Mouse (Mus musculus): Measurements from ENCODE around the gene Mtcl1. TPM values are rescaled to one million over a fixed set of nuclear protein-coding genes. Genes with fewer than 3 reads are reported as not detected.

Mtcl1 gene
- polyA plus RNA-seq, 1 experiment from 2014 or later, result 47.3 TPM

- H3K9me3 ChIP-seq (ENCODE audit: control insufficient read depth, low read length), result no peaks in the 10 kb centered on the region; the same call in 1 of the 2 replicates
- no peaks in the 10 kb centered on the region for H3K36me3 ChIP-seq (ENCODE audit: control insufficient read depth, insufficient read depth, low read length)
- H3K4me2 ChIP-seq (ENCODE audit: low read depth, low read length, severe bottlenecking), result no peak overlapping the region
- ATAC-seq (replicated peaks; ENCODE audit: low FRiP score), result no peak
- H3K4me3 ChIP-seq (ENCODE audit: low read depth, low read length), result no peak overlapping the region
- H3K4me1 ChIP-seq (replicated peaks; ENCODE audit: control insufficient read depth, insufficient read depth, low read length), result no peaks in the 10 kb centered on the region
- no peak overlapping the region for H3K9ac ChIP-seq (ENCODE audit: low read length)
- no peaks in the 10 kb centered on the region for H3K27me3 ChIP-seq (ENCODE audit: control insufficient read depth, insufficient read depth, low read length)
- 60% methylated on average over 14 of the region's 14 CpGs for WGBS
- DNase-seq (ENCODE audit: low spot score), result no peak
- no peak overlapping the region for H3K27ac ChIP-seq (ENCODE audit: low read depth, low read length)
Measured at GRCm38 (mm10) chr17:66325440-66326203, 123.9 kb downstream of the Mtcl1 start.

- ATAC-seq (replicated peaks; ENCODE audit: low FRiP score), result no peak
- no peak overlapping the region for H3K9ac ChIP-seq (ENCODE audit: low read length)
- H3K36me3 ChIP-seq (ENCODE audit: control insufficient read depth, insufficient read depth, low read length), result no peaks in the 10 kb centered on the region
- H3K4me3 ChIP-seq (ENCODE audit: low read depth, low read length), result no peak overlapping the region
- H3K27ac ChIP-seq (ENCODE audit: low read depth, low read length), result no peak overlapping the region
- no peaks in the 10 kb centered on the region for H3K4me1 ChIP-seq (replicated peaks; ENCODE audit: control insufficient read depth, insufficient read depth, low read length)
- DNase-seq (ENCODE audit: low spot score), result no peak
- no peaks in the 10 kb centered on the region; the same call in 1 of the 2 replicates for H3K9me3 ChIP-seq (ENCODE audit: control insufficient read depth, low read length)
- no peak overlapping the region for H3K4me2 ChIP-seq (ENCODE audit: low read depth, low read length, severe bottlenecking)
- no peaks in the 10 kb centered on the region for H3K27me3 ChIP-seq (ENCODE audit: control insufficient read depth, insufficient read depth, low read length)
- 87% methylated on average over 3 of the region's 3 CpGs for WGBS
Measured at GRCm38 (mm10) chr17:66324836-66325235, 124.7 kb downstream of the Mtcl1 start.

- no peak for DNase-seq (ENCODE audit: low spot score)
Measured at GRCm38 (mm10) chr17:66322646-66323255, 126.8 kb downstream of the Mtcl1 start.

GRCm38 (mm10) chr17:66321933-66322332, 127.6 kb downstream of the Mtcl1 start:
- Histone ChIP-seq H3K9me3 (ENCODE audit: control insufficient read depth, low read length) (no peaks in the 10 kb centered on the region), H3K9ac (ENCODE audit: low read length) (no peak overlapping the region), H3K4me3 (ENCODE audit: low read depth, low read length) (no peak overlapping the region), H3K36me3 (ENCODE audit: control insufficient read depth, insufficient read depth, low read length) (no peaks in the 10 kb centered on the region), H3K27ac (ENCODE audit: low read depth, low read length) (no peak overlapping the region), H3K27me3 (ENCODE audit: control insufficient read depth, insufficient read depth, low read length) (no peaks in the 10 kb centered on the region), H3K4me2 (ENCODE audit: low read depth, low read length, severe bottlenecking) (no peak overlapping the region), H3K4me1 (replicated peaks; ENCODE audit: control insufficient read depth, insufficient read depth, low read length) (no peaks in the 10 kb centered on the region)
- no peak for DNase-seq (ENCODE audit: low spot score)
- WGBS, result 89% methylated on average over 14 of the region's 14 CpGs
- ATAC-seq (replicated peaks; ENCODE audit: low FRiP score), result no peak

More at GRCm38 (mm10) chr17:66322646-66323255, 126.8 kb downstream of the Mtcl1 start:
- Histone ChIP-seq H3K4me3 (ENCODE audit: low read depth, low read length) (no peak overlapping the region), H3K27me3 (ENCODE audit: control insufficient read depth, insufficient read depth, low read length) (no peaks in the 10 kb centered on the region), H3K9ac (ENCODE audit: low read length) (no peak overlapping the region), H3K27ac (ENCODE audit: low read depth, low read length) (no peak overlapping the region), H3K9me3 (ENCODE audit: control insufficient read depth, low read length) (no peaks in the 10 kb centered on the region), H3K4me2 (ENCODE audit: low read depth, low read length, severe bottlenecking) (no peak overlapping the region), H3K36me3 (ENCODE audit: control insufficient read depth, insufficient read depth, low read length) (no peaks in the 10 kb centered on the region), H3K4me1 (replicated peaks; ENCODE audit: control insufficient read depth, insufficient read depth, low read length) (no peaks in the 10 kb centered on the region)
- WGBS, result 83% methylated on average over 15 of the region's 15 CpGs
- ATAC-seq (replicated peaks; ENCODE audit: low FRiP score), result no peak

DNA sequence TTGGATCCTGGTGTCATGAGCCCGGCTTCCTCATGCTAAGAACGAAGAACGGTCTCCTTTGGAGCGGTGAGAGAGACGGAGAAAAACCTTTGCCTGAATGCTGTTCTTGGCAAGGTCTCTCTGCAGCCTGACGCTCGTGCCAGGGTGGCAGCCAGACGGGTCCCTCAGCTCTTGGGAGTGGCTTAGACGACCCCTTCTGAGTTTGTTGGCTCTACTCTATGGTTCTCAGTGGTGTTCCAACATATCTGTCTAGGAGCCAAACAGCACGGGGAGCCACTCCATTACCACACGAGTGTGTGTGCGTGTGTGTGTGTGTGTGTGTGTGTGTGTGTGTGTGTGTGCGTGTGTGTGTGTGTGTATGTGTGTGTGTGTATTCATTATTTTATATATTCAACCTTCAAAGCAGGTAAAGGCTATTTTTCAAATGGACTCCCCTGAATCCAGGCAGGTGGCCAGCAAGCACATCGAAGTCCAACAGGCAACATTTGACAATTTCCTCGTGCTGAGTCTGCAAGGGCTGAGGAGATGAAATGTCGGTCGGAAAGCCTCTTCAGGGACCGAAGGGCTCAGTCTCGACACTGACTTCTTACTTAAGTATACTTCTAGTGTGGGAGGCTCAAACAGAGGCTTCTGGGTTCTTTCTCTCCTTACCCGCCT, 128.7 kb downstream of the Mtcl1 start:
- DNase-seq (ENCODE audit: low spot score), result no peak
- Histone ChIP-seq H3K4me3 (ENCODE audit: low read depth, low read length) (no peak overlapping the region), H3K9ac (ENCODE audit: low read length) (no peak overlapping the region), H3K4me2 (ENCODE audit: low read depth, low read length, severe bottlenecking) (no peak overlapping the region), H3K9me3 (ENCODE audit: control insufficient read depth, low read length) (no peaks in the 10 kb centered on the region), H3K4me1 (replicated peaks; ENCODE audit: control insufficient read depth, insufficient read depth, low read length) (no peaks in the 10 kb centered on the region), H3K27me3 (ENCODE audit: control insufficient read depth, insufficient read depth, low read length) (no peaks in the 10 kb centered on the region), H3K27ac (ENCODE audit: low read depth, low read length) (no peak overlapping the region), H3K36me3 (ENCODE audit: control insufficient read depth, insufficient read depth, low read length) (no peaks in the 10 kb centered on the region)
- ATAC-seq (replicated peaks; ENCODE audit: low FRiP score), result no peak
- 88% methylated on average over 20 of the region's 20 CpGs for WGBS

DNA sequence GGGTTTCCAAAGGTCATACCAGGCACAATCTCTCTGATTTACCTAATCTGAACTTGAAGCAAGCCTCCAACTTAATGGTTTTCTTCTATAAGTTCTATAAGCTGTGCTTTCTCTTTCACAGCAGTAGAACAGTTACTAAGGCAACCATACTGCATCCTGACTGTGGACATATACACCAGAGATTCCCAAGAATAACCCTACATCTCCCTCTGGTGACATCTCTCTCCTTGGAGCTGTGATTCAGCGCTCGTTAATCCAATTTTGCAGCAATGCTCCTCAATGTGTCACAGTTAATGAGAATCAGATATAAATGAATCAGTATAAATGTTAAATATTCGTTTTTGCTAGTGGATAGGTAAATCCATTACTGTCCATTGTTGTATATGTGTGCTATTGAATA, 131.5 kb downstream of the Mtcl1 start:
- DNase-seq (ENCODE audit: low spot score) (no peak), ATAC-seq (replicated peaks; ENCODE audit: low FRiP score) (no peak)
- Histone ChIP-seq H3K4me1 (replicated peaks; ENCODE audit: control insufficient read depth, insufficient read depth, low read length) (no peaks in the 10 kb centered on the region), H3K4me3 (ENCODE audit: low read depth, low read length) (no peak overlapping the region), H3K27ac (ENCODE audit: low read depth, low read length) (no peak overlapping the region), H3K27me3 (ENCODE audit: control insufficient read depth, insufficient read depth, low read length) (no peaks in the 10 kb centered on the region), H3K9ac (ENCODE audit: low read length) (no peak overlapping the region), H3K36me3 (ENCODE audit: control insufficient read depth, insufficient read depth, low read length) (no peaks in the 10 kb centered on the region), H3K9me3 (ENCODE audit: control insufficient read depth, low read length) (no peaks in the 10 kb centered on the region), H3K4me2 (ENCODE audit: low read depth, low read length, severe bottlenecking) (no peak overlapping the region)
- 90% methylated on average over 3 of the region's 3 CpGs for WGBS

DNA sequence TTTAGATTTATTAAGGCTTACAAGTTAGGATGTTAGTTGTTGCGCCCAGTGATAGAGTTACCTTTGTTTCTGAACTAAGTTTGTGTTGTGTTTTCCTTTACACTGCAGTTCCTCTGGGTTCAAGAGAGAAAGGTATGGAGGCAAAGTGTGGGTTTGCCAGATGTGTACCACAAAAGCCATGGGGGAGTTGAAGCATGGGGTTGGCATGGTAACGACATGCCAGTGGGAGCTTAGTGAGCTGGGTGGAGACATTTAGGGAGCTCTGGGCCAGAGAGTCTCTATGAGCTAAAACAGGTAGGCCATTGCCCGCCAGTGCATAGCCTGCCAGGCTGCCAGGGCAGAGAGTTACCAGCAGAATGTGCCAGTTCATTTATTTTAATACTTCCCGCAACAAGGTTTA, 132.0 kb downstream of the Mtcl1 start:
- WGBS, result 85% methylated on average over 4 of the region's 4 CpGs
- Histone ChIP-seq H3K4me3 (ENCODE audit: low read depth, low read length) (no peak overlapping the region), H3K4me1 (replicated peaks; ENCODE audit: control insufficient read depth, insufficient read depth, low read length) (no peaks in the 10 kb centered on the region), H3K9ac (ENCODE audit: low read length) (no peak overlapping the region), H3K27ac (ENCODE audit: low read depth, low read length) (no peak overlapping the region), H3K9me3 (ENCODE audit: control insufficient read depth, low read length) (no peaks in the 10 kb centered on the region), H3K4me2 (ENCODE audit: low read depth, low read length, severe bottlenecking) (no peak overlapping the region), H3K27me3 (ENCODE audit: control insufficient read depth, insufficient read depth, low read length) (no peaks in the 10 kb centered on the region), H3K36me3 (ENCODE audit: control insufficient read depth, insufficient read depth, low read length) (no peaks in the 10 kb centered on the region)
- ATAC-seq (replicated peaks; ENCODE audit: low FRiP score), result no peak
- no peak for DNase-seq (ENCODE audit: low spot score)

GRCm38 (mm10) chr17:66317156-66317555, 132.4 kb downstream of the Mtcl1 start:
- H3K9me3 ChIP-seq (ENCODE audit: control insufficient read depth, low read length), result no peaks in the 10 kb centered on the region
- DNase-seq (ENCODE audit: low spot score) (no peak), ATAC-seq (replicated peaks; ENCODE audit: low FRiP score) (no peak)
- H3K4me2 ChIP-seq (ENCODE audit: low read depth, low read length, severe bottlenecking), result no peak overlapping the region
- H3K4me1 ChIP-seq (replicated peaks; ENCODE audit: control insufficient read depth, insufficient read depth, low read length), result no peaks in the 10 kb centered on the region
- no peak overlapping the region for H3K9ac ChIP-seq (ENCODE audit: low read length)
- H3K27ac ChIP-seq (ENCODE audit: low read depth, low read length), result no peak overlapping the region
- H3K4me3 ChIP-seq (ENCODE audit: low read depth, low read length), result no peak overlapping the region
- 84% methylated on average over 5 of the region's 5 CpGs for WGBS
- no peaks in the 10 kb centered on the region for H3K27me3 ChIP-seq (ENCODE audit: control insufficient read depth, insufficient read depth, low read length)
- H3K36me3 ChIP-seq (ENCODE audit: control insufficient read depth, insufficient read depth, low read length), result no peaks in the 10 kb centered on the region

All from forebrain, embryonic 11.5 days (tissue).